Mouse (Mus musculus): ENCODE measurements around the gene Wasf2. TPM values are rescaled to one million over a fixed set of nuclear protein-coding genes. Genes with fewer than 3 reads are reported as not detected.

Wasf2 gene
- 60.3 and 80.2 TPM in 2 replicates for polyA plus RNA-seq (2012; rRNA removed)

GRCm38 (mm10) chr4:133129931-133130889, at the start of gene Wasf2:
Gene Wasf2, plus strand, starts transcription at chr4:133130505.

DNA sequence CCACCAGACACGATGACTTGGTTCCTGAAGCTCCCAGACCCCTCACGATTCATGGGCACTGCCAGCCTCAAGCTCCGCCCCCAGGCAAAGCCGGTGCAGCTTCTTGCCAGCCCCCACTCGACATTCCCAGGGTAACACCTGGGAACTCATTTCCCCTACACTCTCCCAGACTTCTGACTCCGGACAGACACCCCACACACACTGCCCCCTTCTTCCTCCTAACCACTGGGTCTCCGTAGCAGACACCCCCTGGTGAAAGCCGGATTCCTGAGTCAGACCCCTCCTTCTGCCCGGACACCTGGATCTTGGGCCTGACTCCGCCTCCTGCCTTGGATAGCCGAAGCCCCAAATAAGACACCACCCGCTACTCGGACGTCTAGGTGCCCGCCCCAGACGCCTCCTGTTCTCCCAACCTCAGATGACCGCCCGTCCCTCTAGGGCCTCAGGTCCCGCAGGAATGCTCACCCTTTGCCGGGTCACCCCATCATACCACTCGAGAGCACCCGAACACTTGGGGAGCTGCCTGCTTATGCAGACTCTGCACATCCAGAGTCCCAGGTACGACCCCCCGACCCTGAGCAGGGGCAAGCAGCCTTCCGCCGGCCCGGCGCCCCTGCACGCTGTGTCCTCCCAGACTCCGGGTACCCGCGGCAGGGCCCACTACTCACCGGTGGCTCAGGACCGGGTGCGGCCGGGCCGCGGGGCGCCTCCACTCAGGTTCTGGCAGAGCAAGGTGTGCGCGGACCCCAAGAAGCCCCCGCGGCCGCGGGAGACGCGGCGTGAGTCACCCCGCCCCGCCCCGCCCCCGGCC, 81.7 kb downstream of the Wasf2 start, which contains the start of the genes Cd164l2 and Gpr3:
Gene Cd164l2, plus strand, starts transcription at position 381 of the 811 bp plus-strand sequence.
Gene Gpr3, minus strand, starts transcription at position 786 of the 811 bp plus-strand sequence.

GRCm38 (mm10) chr4:133240490-133240921, 110.2 kb downstream of the Wasf2 start, which contains the start of gene Map3k6:
Gene Map3k6, plus strand, starts transcription at chr4:133240818.

Other genes starting within 250 kb of the Wasf2 start
- gene Stx12, start 246.0 kb upstream of the Wasf2 start, polyA plus RNA-seq (2012; rRNA removed): 14.7 and 15.3 TPM in 2 replicates
- gene Fam76a, start 207.9 kb upstream of the Wasf2 start, polyA plus RNA-seq (2012; rRNA removed): 11.4 and 14.2 TPM in 2 replicates
- 1.9 and 2.1 TPM in 2 replicates for gene Fgr, start 156.4 kb upstream of the Wasf2 start, polyA plus RNA-seq (2012; rRNA removed)
- 61.3 and 61.6 TPM in 2 replicates for gene Ahdc1, start 119.2 kb upstream of the Wasf2 start, polyA plus RNA-seq (2012; rRNA removed)
- gene Cd164l2, start 81.6 kb downstream of the Wasf2 start, polyA plus RNA-seq (2012; rRNA removed): 16.8 and 26.0 TPM in 2 replicates
- 8.7 and 10.4 TPM in 2 replicates for gene Gpr3, start 82.0 kb downstream of the Wasf2 start, polyA plus RNA-seq (2012; rRNA removed)
- 18.8 and 19.6 TPM in 2 replicates for gene Map3k6, start 110.3 kb downstream of the Wasf2 start, polyA plus RNA-seq (2012; rRNA removed)
- 12.0 and 13.7 TPM in 2 replicates for gene Sytl1, start 132.6 kb downstream of the Wasf2 start, polyA plus RNA-seq (2012; rRNA removed)
- gene Tmem222, start 147.3 kb downstream of the Wasf2 start, polyA plus RNA-seq (2012; rRNA removed): 93.5 and 104 TPM in 2 replicates
- 62.7 and 68.1 TPM in 2 replicates for gene Wdtc1, start 223.0 kb downstream of the Wasf2 start, polyA plus RNA-seq (2012; rRNA removed)
- 55.8 and 58.3 TPM in 2 replicates for gene Slc9a1, start 239.2 kb downstream of the Wasf2 start, polyA plus RNA-seq (2012; rRNA removed)

Data from ovary, adult 2 months (tissue).